Mouse (Mus musculus): ENCODE results near the gene Tnni2.

- TF ChIP-seq CTCF (IDR thresholded peaks at IDR 0.05; ENCODE audit: low read depth) (no peak), EP300 (IDR thresholded peaks at IDR 0.05; ENCODE audit: low read depth) (no peak)
Measured at GRCm38 (mm10) chr7:142458026-142458425, 16.4 kb downstream of the Tnni2 start.

Measured in liver, embryonic 14.5 days (tissue).